Mouse (Mus musculus) thymus, adult 2 months (tissue): ENCODE measurements at regions not wholly inside any gene's neighbourhood (a gene's known extent, or its start where the extent isn't known, plus 50 kb on each side); places are given as distances from the start of the nearest gene placed in this dataset.

ENCODE experiments used
- CTCF ChIP-seq: fragments of 200-500 bp; IDR thresholded peaks from 2 replicates; pipeline ENCODE4 v1.5.1; 2012; ENCODE audit warnings: mild to moderate bottlenecking, control low read depth, low read length, moderate library complexity, borderline replicate concordance; ENCODE audit not compliant: control insufficient read depth, poor library complexity, insufficient read depth; ENCODE audit errors: extremely low read depth
- POLR2A ChIP-seq: fragments of 200-500 bp; IDR thresholded peaks from 2 replicates; pipeline ENCODE4 v1.6.1; 2012; ENCODE audit warnings: mild to moderate bottlenecking, low read length, control low read depth, moderate library complexity; ENCODE audit not compliant: control insufficient read depth, poor library complexity, insufficient read depth; ENCODE audit errors: extremely low read depth

DNA sequence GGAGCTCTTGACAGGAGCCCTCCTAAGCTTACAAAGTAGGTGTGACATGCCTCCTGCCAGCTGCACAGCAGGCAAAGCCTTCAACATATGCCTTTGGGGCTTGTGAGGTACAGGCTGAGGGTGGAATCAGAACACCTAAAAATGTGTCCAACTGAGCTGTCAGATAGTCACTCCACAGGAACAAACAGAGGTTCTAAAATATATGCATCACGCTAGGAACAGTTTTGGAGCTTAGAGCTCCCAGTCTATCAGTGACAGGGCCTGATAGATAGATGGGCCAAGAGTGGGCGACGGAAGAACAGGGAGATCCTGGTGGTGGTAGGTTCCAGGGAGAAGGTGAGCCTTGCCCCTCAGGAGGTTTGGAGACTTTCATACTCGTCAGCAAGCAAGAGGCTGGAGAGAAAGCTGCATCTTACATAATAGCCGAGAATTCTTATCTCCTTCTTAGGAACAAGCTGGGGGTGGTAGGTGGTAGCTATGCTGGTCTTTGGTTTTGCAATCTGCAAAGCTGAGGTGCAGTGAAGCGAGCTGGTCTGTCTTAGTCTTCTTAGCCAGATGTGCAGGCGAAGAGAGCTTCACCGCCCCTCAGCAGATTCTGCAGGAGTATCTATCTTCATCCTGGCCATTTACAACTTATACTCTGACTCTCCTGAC, 121.5 kb upstream of the Slc30a5 start:
- TF ChIP-seq CTCF (no peak), POLR2A (no peak)
